In genomic region chr15:8817542-8817941, GRCm38 (mm10) we compare ENCODE assay signal across 14 mouse cellular contexts.
DNase-seq lines count a peak whose midpoint lies in the region; ATAC-seq and TF ChIP-seq lines count a peak whose summit lies in the region.
"Had no signal": no experiment of that assay in that cellular context is flagged by ENCODE, and none has a peak within 500 bp of the region (broad histone marks: within the 10 kb centered on the region; RNA-seq: fewer than 3 reads in every experiment).

No protein-coding gene starts in this region.

- dilution Hi-C loops in CH12.LX (cut with MboI; ENCODE audit: extremely low pct_ligation_motif_present, extremely low pct_unique_long_range_greater_than_20kb, low sequenced_read_pairs): no loop called here

- no peaks in the 10 kb centered on the region for H3K9me3 ChIP-seq in kidney, embryonic 14.5 days (ENCODE audit: control insufficient read depth, low read length)
- H3K9me3 ChIP-seq in CH12.LX (replicated peaks; ENCODE audit: low read length): no peaks in the 10 kb centered on the region
- H3K9me3 ChIP-seq in midbrain, embryonic 12.5 days: no peaks in the 10 kb centered on the region
- H3K9me3 ChIP-seq: forebrain, embryonic 13.5 days; neural tube, embryonic 13.5 days had no signal

- no peak for ATAC-seq in kidney, embryonic 14.5 days (ENCODE audit: low FRiP score, low TSS enrichment)
- peak; percentile 35; the same call in 1 of the 2 replicates for ATAC-seq in midbrain, embryonic 12.5 days (ENCODE audit: low FRiP score, low read depth)
- ATAC-seq: forebrain, embryonic 13.5 days; lung, postnatal 0 days had no signal

- no peaks in the 10 kb centered on the region; the same call in 1 of the 2 replicates for H3K27me3 ChIP-seq in kidney, adult 2 months (replicated peaks; ENCODE audit: control insufficient read depth, insufficient read depth, low read length)
- no peaks in the 10 kb centered on the region for H3K27me3 ChIP-seq in kidney, embryonic 14.5 days (ENCODE audit: control insufficient read depth, insufficient read depth, low read length)
- H3K27me3 ChIP-seq in CH12.LX (replicated peaks): no peaks in the 10 kb centered on the region
- peaks cover 8% of the 10 kb centered on the region; the same call in 1 of the 2 replicates for H3K27me3 ChIP-seq in midbrain, embryonic 12.5 days
- H3K27me3 ChIP-seq: forebrain, embryonic 13.5 days; neural tube, embryonic 13.5 days had no signal

- H3K9ac ChIP-seq in kidney, embryonic 14.5 days (ENCODE audit: low read depth, low read length): no peak overlapping the region
- no peak overlapping the region for H3K9ac ChIP-seq in CH12.LX (ENCODE audit: insufficient read depth, low read depth)
- no peak overlapping the region for H3K9ac ChIP-seq in midbrain, embryonic 12.5 days (replicated peaks)
- H3K9ac ChIP-seq: forebrain, embryonic 13.5 days; liver, embryonic 14.5 days; neural tube, embryonic 13.5 days had no signal

- H3K4me3 ChIP-seq in kidney, adult 2 months (ENCODE audit: insufficient read depth, low read depth, low read length): no peak overlapping the region
- no peak overlapping the region for H3K4me3 ChIP-seq in kidney, embryonic 14.5 days (ENCODE audit: low read length)
- no peak overlapping the region for H3K4me3 ChIP-seq in CH12.LX (replicated peaks in 1 of 3; ENCODE audit: low read depth in 2 of 3, low read length in 2 of 3, poor library complexity in 1 of 3)
- H3K4me3 ChIP-seq in midbrain, embryonic 12.5 days: no peak overlapping the region
- H3K4me3 ChIP-seq: forebrain, embryonic 13.5 days; neural tube, embryonic 13.5 days had no signal

- H3K4me2 ChIP-seq in kidney, embryonic 14.5 days (replicated peaks; ENCODE audit: low read depth, low read length): no peak overlapping the region
- no peak overlapping the region for H3K4me2 ChIP-seq in CH12.LX (ENCODE audit: insufficient read depth, low read depth, poor library complexity, severe bottlenecking)
- no peak overlapping the region for H3K4me2 ChIP-seq in midbrain, embryonic 12.5 days (replicated peaks)
- H3K4me2 ChIP-seq: forebrain, embryonic 13.5 days; neural tube, embryonic 13.5 days had no signal

- TF ChIP-seq RAD21 in CH12.LX (IDR thresholded peaks at IDR 0.05; ENCODE audit: low read depth, low read length): no peak

- DNase-seq in kidney, adult 2 months: peak; percentile 7
- DNase-seq in CH12.LX (ENCODE audit: extremely low read depth) (peak; percentile 27), R1 (ENCODE audit: low read depth, low spot score) (peak; percentile 57)
- no peak for DNase-seq in cerebellum, adult 9-11 months
- DNase-seq in embryo, embryonic 10 days (ENCODE audit: low spot score): no peak
- DNase-seq: cerebellum, adult 11 months; heart, adult 18-20 months; right cerebral cortex, postnatal 4 days had no signal

- H3K27ac ChIP-seq in kidney, adult 2 months (ENCODE audit: insufficient read depth, low read depth, low read length): no peak overlapping the region
- H3K27ac ChIP-seq in kidney, embryonic 14.5 days (ENCODE audit: low read depth, low read length): no peak overlapping the region
- no peak overlapping the region for H3K27ac ChIP-seq in CH12.LX (ENCODE audit: insufficient read depth, low read depth)
- H3K27ac ChIP-seq in midbrain, embryonic 12.5 days (replicated peaks): no peak overlapping the region
- H3K27ac ChIP-seq: liver, embryonic 14.5 days had no signal

- 0 out of 2 replicates have a peak, but pooled peaks cover 3% of the 10 kb centered on the region for H3K4me1 ChIP-seq in kidney, adult 2 months (ENCODE audit: control insufficient read depth, insufficient read depth, low read length)
- H3K4me1 ChIP-seq in kidney, embryonic 14.5 days (ENCODE audit: control insufficient read depth, insufficient read depth, low read length): 0 out of 2 replicates have a peak, but pooled peaks cover 3% of the 10 kb centered on the region
- H3K4me1 ChIP-seq in CH12.LX (ENCODE audit: control insufficient read depth in 1 of 2, insufficient read depth in 2 of 2): peaks cover 5 to 15% of the 10 kb centered on the region in 2 experiments; a peak in 2 of 4 replicates
- H3K4me1 ChIP-seq in midbrain, embryonic 12.5 days: peaks cover 30% of the 10 kb centered on the region

- H3K36me3 ChIP-seq in kidney, adult 2 months (ENCODE audit: control insufficient read depth, insufficient read depth, low read length): no peaks in the 10 kb centered on the region
- H3K36me3 ChIP-seq in kidney, embryonic 14.5 days (ENCODE audit: control insufficient read depth, insufficient read depth, low read length): no peaks in the 10 kb centered on the region
- no peaks in the 10 kb centered on the region for H3K36me3 ChIP-seq in CH12.LX (replicated peaks in 1 of 2; ENCODE audit: control insufficient read depth in 1 of 2, insufficient read depth in 1 of 2, low read length in 1 of 2)
- no peaks in the 10 kb centered on the region for H3K36me3 ChIP-seq in midbrain, embryonic 12.5 days
- H3K36me3 ChIP-seq: neural tube, embryonic 13.5 days had no signal

- TF ChIP-seq CTCF in kidney, adult 2 months (conservative IDR thresholded peaks at IDR 0.05; ENCODE audit: insufficient read depth, insufficient read length, low read depth, low read length): no peak
- TF ChIP-seq CTCF in CH12.LX (conservative IDR thresholded peaks at IDR 0.05 in 1 of 2, IDR thresholded peaks at IDR 0.05 in 1 of 2; ENCODE audit: low read depth in 2 of 2, low read length in 2 of 2): no peak

- in situ Hi-C loops in CH12.LX (cut with MboI; ENCODE audit: low pct_ligation_motif_present, low pct_unique_long_range_greater_than_20kb, low sequenced_read_pairs): no loop called here

- TF ChIP-seq POLR2A in kidney, adult 2 months (IDR thresholded peaks at IDR 0.05; ENCODE audit: low read depth, low read length): no peak
- TF ChIP-seq POLR2A in CH12.LX (IDR thresholded peaks at IDR 0.05; ENCODE audit: low read depth, low read length): no peak

- H3K79me2 ChIP-seq in CH12.LX (replicated peaks; ENCODE audit: control insufficient read depth, extremely low read depth, insufficient read depth, poor library complexity, severe bottlenecking): no peaks in the 10 kb centered on the region

- 75% methylated on average over 8 of the region's 8 CpGs for WGBS in kidney, adult 2 months
- 85% methylated on average over 8 of the region's 8 CpGs for WGBS in kidney, embryonic 14.5 days
- 70% methylated on average over 8 of the region's 8 CpGs for WGBS in midbrain, embryonic 12.5 days

- no peak for TF ChIP-seq EP300 in CH12.LX (IDR thresholded peaks at IDR 0.05; ENCODE audit: low read length)

TF ChIP-seq in CH12.LX, 34 proteins besides CTCF, POLR2A, EP300 and RAD21:
- no peak for TF ChIP-seq NRF1 (IDR thresholded peaks at IDR 0.05; ENCODE audit: low read depth, low read length)
- TF ChIP-seq ZC3H11A (IDR thresholded peaks at IDR 0.05; ENCODE audit: low read depth, low read length): no peak
- TF ChIP-seq TBP (conservative IDR thresholded peaks at IDR 0.05; ENCODE audit: low read depth, low read length): no peak
- no peak for TF ChIP-seq ZNF384 (IDR thresholded peaks at IDR 0.05; ENCODE audit: low read depth, low read length)
- no peak for TF ChIP-seq TCF12 (IDR thresholded peaks at IDR 0.05; ENCODE audit: low read depth, low read length)
- no peak for TF ChIP-seq ELF1 (IDR thresholded peaks at IDR 0.05; ENCODE audit: low read depth, low read length)
- no peak for TF ChIP-seq ZMIZ1 (IDR thresholded peaks at IDR 0.05; ENCODE audit: low read depth, low read length)
- no peak for TF ChIP-seq JUND (conservative IDR thresholded peaks at IDR 0.05; ENCODE audit: low read depth, low read length)
- TF ChIP-seq ZKSCAN1 (IDR thresholded peaks at IDR 0.05; ENCODE audit: borderline replicate concordance, low read depth, low read length): no peak
- no peak for TF ChIP-seq BHLHE40 (IDR thresholded peaks at IDR 0.05; ENCODE audit: low read depth, low read length)
- TF ChIP-seq POLR2AphosphoS2 (IDR thresholded peaks at IDR 0.05; ENCODE audit: low read depth, low read length): no peak
- TF ChIP-seq CHD1 (IDR thresholded peaks at IDR 0.05; ENCODE audit: low read depth, low read length): no peak
- TF ChIP-seq USF1 (IDR thresholded peaks at IDR 0.05; ENCODE audit: low read depth, low read length): no peak
- no peak for TF ChIP-seq MXI1 (IDR thresholded peaks at IDR 0.05; ENCODE audit: low read depth, low read length)
- no peak for TF ChIP-seq SIN3A (IDR thresholded peaks at IDR 0.05; ENCODE audit: low read length)
- no peak for TF ChIP-seq E2F4 (IDR thresholded peaks at IDR 0.05; ENCODE audit: insufficient replicate concordance, low read depth, low read length)
TF ChIP-seq in CH12.LX: peak in this region for 0.

Comparison
In these comparisons a context has a peak if more than half of its experiments do, and no peak if none do; other contexts are left out.
1. DNase-seq: peak in kidney, adult 2 months (single experiment), CH12.LX (single experiment) and R1 (single experiment); none in cerebellum, adult 9-11 months (single experiment) and embryo, embryonic 10 days (single experiment).